ENCODE assay signal across 15 mouse cellular contexts in genomic region chr17:84540603-84541002, GRCm38 (mm10). TPM values are rescaled to one million over a fixed set of nuclear protein-coding genes. Genes with fewer than 3 reads are reported as not detected.
DNase-seq lines count a peak whose midpoint lies in the region; ATAC-seq and TF ChIP-seq lines count a peak whose summit lies in the region.
"Had no signal": no experiment of that assay in that cellular context is flagged by ENCODE, and none has a peak within 500 bp of the region (broad histone marks: within the 10 kb centered on the region; RNA-seq: fewer than 3 reads in every experiment).

No protein-coding gene starts in this region.

- no peaks in the 10 kb centered on the region for H3K36me3 ChIP-seq in ES-E14 (ENCODE audit: control insufficient read depth, insufficient read depth, low read length, poor library complexity, severe bottlenecking)
- peaks cover 21% of the 10 kb centered on the region for H3K36me3 ChIP-seq in kidney, embryonic 15.5 days
- H3K36me3 ChIP-seq: forebrain, embryonic 15.5 days; heart, embryonic 10.5 days; liver, embryonic 15.5 days; midbrain, embryonic 12.5 days had no signal

- H3K9me3 ChIP-seq in ES-E14 (ENCODE audit: control insufficient read depth, insufficient read depth, low read depth, low read length) = no peaks in the 10 kb centered on the region
- no peaks in the 10 kb centered on the region for H3K9me3 ChIP-seq in kidney, embryonic 15.5 days (replicated peaks)
- H3K9me3 ChIP-seq: forebrain, embryonic 15.5 days; heart, embryonic 10.5 days; liver, embryonic 15.5 days; midbrain, embryonic 12.5 days had no signal

- no peak overlapping the region for H3K27ac ChIP-seq in ES-E14 (ENCODE audit: insufficient read depth, low read depth, low read length, poor library complexity, severe bottlenecking)
- H3K27ac ChIP-seq in kidney, embryonic 15.5 days = no peak overlapping the region
- H3K27ac ChIP-seq: forebrain, embryonic 15.5 days; heart, embryonic 10.5 days; hindbrain, embryonic 10.5 days; liver, embryonic 15.5 days; midbrain, embryonic 12.5 days had no signal

- 80% methylated on average over 8 of the region's 8 CpGs for WGBS in kidney, embryonic 15.5 days

- peak; percentile 74 for ATAC-seq in megakaryocyte progenitor cell, adult 5-6 weeks (replicated peaks; ENCODE audit: poor library complexity)
- no peak for ATAC-seq in kidney, embryonic 15.5 days (replicated peaks; ENCODE audit: low FRiP score)
- ATAC-seq: forebrain, embryonic 15.5 days had no signal

- in situ Hi-C loops in ES-E14 (cut with MboI; ENCODE audit: low sequenced_read_pairs in 2 of 2, unreplicated experiment in 2 of 2) = no loop called here

- H3K27me3 ChIP-seq in kidney, embryonic 15.5 days = no peaks in the 10 kb centered on the region
- H3K27me3 ChIP-seq: forebrain, embryonic 15.5 days; liver, embryonic 15.5 days; midbrain, embryonic 12.5 days had no signal

- peak; percentile 11 for DNase-seq in ovary, adult 18-20 months (ENCODE audit: low spot score)
- no peak for DNase-seq in ovary, postnatal 14 days (ENCODE audit: low spot score)
- no peak for DNase-seq in ES-E14 (ENCODE audit: low read depth, low spot score)
- peak; percentile 47 for DNase-seq in adrenal gland, postnatal 25 days
- no peak for DNase-seq in left cerebral cortex, postnatal 14 days (ENCODE audit: low spot score in 2 of 2)
- DNase-seq: cerebellum, postnatal 10 days; lung, postnatal 14 days had no signal

- no peak overlapping the region for H3K4me3 ChIP-seq in ES-E14 (ENCODE audit: insufficient read depth in 1 of 2, low read depth in 1 of 2, low read length in 2 of 2, poor library complexity in 1 of 2, severe bottlenecking in 1 of 2)
- H3K4me3 ChIP-seq in kidney, embryonic 15.5 days (replicated peaks) = no peak overlapping the region
- H3K4me3 ChIP-seq: erythroblast, embryonic 14.5 days; forebrain, embryonic 15.5 days; heart, embryonic 10.5 days; hindbrain, embryonic 10.5 days; liver, embryonic 15.5 days; midbrain, embryonic 12.5 days had no signal

- no peak overlapping the region for H3K9ac ChIP-seq in ES-E14 (ENCODE audit: insufficient read depth, low read depth, low read length, poor library complexity, severe bottlenecking)
- no peak overlapping the region for H3K9ac ChIP-seq in kidney, embryonic 15.5 days
- H3K9ac ChIP-seq: forebrain, embryonic 15.5 days; liver, embryonic 15.5 days; midbrain, embryonic 12.5 days had no signal

- H3K4me2 ChIP-seq in kidney, embryonic 15.5 days = no peak overlapping the region
- H3K4me2 ChIP-seq: forebrain, embryonic 15.5 days; liver, embryonic 15.5 days; midbrain, embryonic 12.5 days had no signal

- intact Hi-C loops in left cerebral cortex, postnatal 14 days (cut with DNase I) = no loop called here

- no peaks in the 10 kb centered on the region for H3K4me1 ChIP-seq in ES-E14 (ENCODE audit: control insufficient read depth in 2 of 2, insufficient read depth in 2 of 2, low read length in 2 of 2, poor library complexity in 1 of 2)
- H3K4me1 ChIP-seq in kidney, embryonic 15.5 days = no peaks in the 10 kb centered on the region
- H3K4me1 ChIP-seq: forebrain, embryonic 15.5 days; heart, embryonic 10.5 days; hindbrain, embryonic 10.5 days; liver, embryonic 15.5 days; midbrain, embryonic 12.5 days had no signal

TF ChIP-seq in ES-E14, 5 proteins besides CTCF, POLR2A, EP300 and RAD21:
- TF ChIP-seq MAFK (IDR thresholded peaks at IDR 0.05; ENCODE audit: insufficient read depth, low read depth, low read length) (peak; percentile 84), ZC3H11A (IDR thresholded peaks at IDR 0.05; ENCODE audit: borderline replicate concordance, low read depth, low read length) (no peak)
TF ChIP-seq in ES-E14: peak in this region for 1.

RNA-seq across cellular contexts. Expression of gene Plekhh2, which starts 28.9 kb away (rescaled TPM):
- total RNA-seq in ES-E14 (2012; rRNA removed) = 2.7 and 4.0 TPM in 2 replicates
- 7.4 TPM in 2 replicates for total RNA-seq in adrenal gland, postnatal 25 days (2021)
- total RNA-seq in megakaryocyte progenitor cell, adult 5-6 weeks (2015) = 0.44 and 0.81 TPM in 2 replicates
- 0.25 and 0.27 TPM in 2 replicates for total RNA-seq in megakaryocyte progenitor cell, adult 5-6 weeks (2017)
- 1 to 10 TPM; 4.6 to 5.1 TPM for total RNA-seq in left cerebral cortex, postnatal 14 days (2021)
- 10.3 and 11.9 TPM in 2 replicates for polyA plus RNA-seq in kidney, embryonic 15.5 days (2015; fragmentation: Nextera tagmentation; extraction: Ambion mirVana)
- polyA plus RNA-seq: erythroblast, embryonic 14.5 days had no signal

Comparison
In these comparisons a context has a peak if more than half of its experiments do, and no peak if none do; other contexts are left out.
1. DNase-seq: peak in ovary, adult 18-20 months (single experiment) and adrenal gland, postnatal 25 days (single experiment); none in ovary, postnatal 14 days (single experiment), ES-E14 (single experiment) and left cerebral cortex, postnatal 14 days (0 of 2).